Mouse (Mus musculus) mouse embryonic stem cell (cell line): ENCODE measurements around the gene Gdpd2.

ENCODE experiments used
- in situ Hi-C, 2 experiments: fragments of 300-500 bp; cut with MboI; formaldehyde crosslinking; loops; 1 replicate in 1 of 2; 3 replicates in 1 of 2; pipeline ENCODE4 v1.14.3; 2019 to 2020; ENCODE audit warnings: low sequenced_read_pairs in 2 of 2, low pct_unique_long_range_greater_than_20kb in 1 of 2, mixed read lengths in 1 of 2; ENCODE audit not compliant: unreplicated experiment in 1 of 2

The Gdpd2 gene

DNA sequence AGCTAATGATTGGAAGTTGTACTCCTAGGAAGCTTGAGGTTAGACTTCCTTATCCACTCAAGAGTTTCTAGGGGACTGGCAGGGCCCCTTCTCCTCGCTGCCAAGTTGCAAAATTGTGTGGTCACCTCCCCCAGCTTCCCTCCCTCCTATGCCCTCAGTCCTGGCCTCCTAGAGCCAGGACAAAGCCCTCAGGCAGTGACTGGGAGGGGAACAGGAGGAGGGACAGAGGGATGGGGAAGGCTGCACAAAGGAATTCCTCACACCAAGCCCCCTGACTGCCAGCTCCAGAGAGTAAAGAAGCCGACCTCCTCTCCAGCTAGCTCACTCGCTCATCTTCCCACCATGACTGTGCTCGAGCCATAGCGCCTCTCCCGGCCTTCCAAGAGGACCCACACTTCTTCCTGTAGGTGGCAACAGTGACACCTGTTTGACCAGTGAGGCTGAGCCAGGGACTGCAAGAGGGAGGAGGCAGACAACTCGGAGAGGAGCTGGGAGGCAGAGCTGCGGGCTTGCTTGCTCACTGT is at the start of gene Gdpd2:
Gene Gdpd2, plus strand, starts transcription at position 209 of the 524 bp plus-strand sequence.
- in situ Hi-C loops: no loop called here

DNA sequence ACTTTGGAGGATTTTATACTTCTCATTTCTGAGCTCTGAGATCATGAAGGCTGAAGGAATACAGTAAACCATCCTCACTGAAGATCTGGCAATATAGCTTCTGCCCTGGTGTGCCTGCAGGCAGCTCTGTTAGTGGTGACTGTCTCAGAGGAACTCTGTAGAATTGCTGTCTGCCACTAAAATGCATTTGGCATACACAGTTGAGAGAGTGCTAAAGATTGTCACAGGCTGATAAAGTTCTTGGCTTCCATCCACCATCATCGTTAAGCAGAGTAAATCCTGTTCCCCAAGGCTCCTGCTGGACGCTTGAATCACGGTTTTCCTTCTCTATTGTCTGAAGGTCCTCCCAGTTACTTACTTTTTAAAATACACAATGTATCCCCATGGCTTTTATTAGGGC is 43.1 kb upstream of the Gdpd2 start:
- in situ Hi-C loops: no loop called here

- in situ Hi-C loops: no loop called here
These were observed 42.2 kb upstream of the Gdpd2 start for GRCm38 (mm10) chrX:100687360-100688032.

GRCm38 (mm10) chrX:100688033-100688370 is 41.7 kb upstream of the Gdpd2 start:
- in situ Hi-C loops: no loop called here

- in situ Hi-C loops: no loop called here
These were observed 32.9 kb upstream of the Gdpd2 start for GRCm38 (mm10) chrX:100696776-100697175.

GRCm38 (mm10) chrX:100708032-100708431 is 21.6 kb upstream of the Gdpd2 start:
- in situ Hi-C loops: no loop called here

DNA sequence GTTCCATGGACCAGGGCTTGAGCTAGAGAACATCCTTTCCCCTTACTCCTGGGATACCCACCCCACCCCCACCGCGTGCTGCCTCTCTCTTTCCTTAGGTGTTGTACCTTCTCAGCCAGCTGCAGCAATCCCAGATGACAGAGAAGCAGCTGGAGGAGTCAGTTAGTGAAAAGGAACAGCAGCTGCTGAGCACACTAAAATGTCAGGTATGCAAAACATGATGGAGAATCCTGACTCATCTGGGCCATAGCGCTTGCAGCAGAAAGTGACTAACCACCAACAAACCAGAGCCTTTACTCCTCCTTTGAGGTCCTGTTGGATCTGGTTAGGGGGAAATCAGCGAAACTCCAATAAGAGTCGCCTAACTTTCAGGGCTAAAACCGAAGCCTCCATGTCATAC is 13.5 kb upstream of the Gdpd2 start:
- in situ Hi-C loops: no loop called here

DNA sequence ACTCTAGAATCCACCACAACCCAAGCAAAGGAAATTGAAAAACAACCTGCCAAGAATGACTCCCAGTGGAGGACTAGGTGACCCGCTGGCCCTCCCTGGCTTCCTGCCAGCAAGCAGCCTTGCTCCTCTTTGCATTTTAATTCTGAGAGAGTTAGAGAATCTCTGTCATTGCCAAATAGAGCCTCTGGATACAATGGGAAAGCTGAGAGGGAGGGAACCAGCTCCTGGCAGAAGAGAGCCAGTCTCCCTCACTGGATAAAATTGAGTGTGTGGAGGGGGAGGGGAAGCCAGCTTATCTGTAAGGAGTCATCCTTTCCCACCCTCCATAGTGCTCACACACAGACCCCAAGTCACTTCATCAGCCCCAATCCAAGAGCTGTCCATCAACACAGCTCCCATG is 726 bp upstream of the Gdpd2 start:
- in situ Hi-C loops: no loop called here

GRCm38 (mm10) chrX:100730266-100730665 is 593 bp downstream of the Gdpd2 start:
- in situ Hi-C loops: no loop called here

- in situ Hi-C loops: no loop called here
These were observed 4.7 kb downstream of the Gdpd2 start for GRCm38 (mm10) chrX:100734359-100734758.

- in situ Hi-C loops: no loop called here
These were observed 9.2 kb downstream of the Gdpd2 start for GRCm38 (mm10) chrX:100738918-100739317.

DNA sequence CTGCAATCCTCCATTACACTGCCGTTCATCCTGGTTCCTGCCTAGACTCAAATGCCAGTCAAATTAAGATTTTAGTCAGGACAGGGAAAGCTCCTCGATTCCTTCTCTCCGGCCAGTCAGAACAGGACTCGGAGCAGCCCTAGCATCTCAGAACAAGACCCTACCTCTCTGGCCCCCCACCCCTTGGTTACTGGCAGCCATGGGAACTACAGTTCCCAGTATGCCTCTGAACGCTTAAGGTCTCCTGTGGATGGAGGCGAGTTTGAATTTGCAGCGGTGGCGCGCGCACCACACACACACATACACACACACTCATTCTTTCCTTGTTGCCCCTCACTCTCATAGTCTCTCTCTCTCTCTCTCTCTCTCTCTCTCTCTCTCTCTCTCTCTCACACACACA is 9.8 kb downstream of the Gdpd2 start:
- in situ Hi-C loops: no loop called here

GRCm38 (mm10) chrX:100740785-100741184 is 11.1 kb downstream of the Gdpd2 start:
- in situ Hi-C loops: no loop called here

DNA sequence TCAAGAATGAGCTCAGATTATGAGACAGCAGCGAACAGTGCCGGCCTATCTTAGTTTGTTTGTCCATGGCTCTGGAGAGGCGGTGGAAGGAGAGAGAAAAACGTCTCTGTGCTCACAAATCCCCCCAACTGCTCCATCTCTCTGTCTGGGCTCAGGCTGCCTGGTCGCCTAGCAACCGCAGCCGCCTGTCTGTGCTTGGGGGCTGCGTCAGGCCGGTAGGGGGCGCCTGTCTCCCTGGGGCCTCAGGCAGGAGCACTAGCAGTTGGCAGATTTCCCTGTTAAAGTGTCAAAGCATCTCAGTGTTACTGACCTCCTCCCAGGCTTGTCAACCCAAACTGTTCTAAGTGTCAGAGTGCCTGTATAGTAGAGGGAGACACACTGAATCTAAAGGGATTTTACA is 12.3 kb downstream of the Gdpd2 start:
- in situ Hi-C loops: no loop called here

- in situ Hi-C loops: no loop called here
These were observed 36.2 kb downstream of the Gdpd2 start for GRCm38 (mm10) chrX:100765855-100766254.

DNA sequence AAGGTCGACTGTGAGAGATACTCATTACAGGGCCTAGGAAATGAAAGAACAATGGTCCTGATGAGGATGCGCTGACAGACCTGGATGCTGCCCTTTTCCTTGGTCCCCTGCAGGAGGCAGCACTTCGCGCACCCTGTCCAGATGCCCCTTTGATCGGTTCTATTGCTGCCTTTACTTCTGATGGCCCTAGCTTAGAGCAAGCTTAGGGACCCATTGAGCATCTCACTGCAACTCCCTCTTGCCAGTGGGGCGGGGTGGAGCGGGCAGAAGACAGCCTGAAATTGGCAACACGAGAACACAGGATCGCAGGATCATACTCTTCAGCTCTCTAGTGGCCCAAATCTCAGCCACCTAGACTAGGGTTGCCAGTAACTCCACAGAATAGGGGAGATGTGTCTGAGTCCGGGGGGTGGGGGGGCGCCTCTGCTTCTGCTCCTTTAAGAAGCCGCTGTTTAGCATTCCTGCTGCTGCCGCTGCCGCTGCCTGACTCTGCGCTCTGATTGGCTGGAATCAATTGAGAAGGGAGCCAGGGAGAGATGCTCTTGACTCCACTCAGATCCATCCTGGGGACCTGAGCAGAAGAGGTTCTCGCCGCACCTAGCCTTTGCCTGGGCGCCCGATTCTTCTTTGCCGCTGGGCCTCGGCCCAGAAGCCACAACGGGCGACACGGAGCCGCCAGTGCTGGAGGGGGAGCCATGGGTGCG is 37.7 kb downstream of the Gdpd2 start, which contains the start of gene Dlg3:
Gene Dlg3, plus strand, starts transcription at position 542 of the 704 bp plus-strand sequence.
- in situ Hi-C loops: no loop called here

DNA sequence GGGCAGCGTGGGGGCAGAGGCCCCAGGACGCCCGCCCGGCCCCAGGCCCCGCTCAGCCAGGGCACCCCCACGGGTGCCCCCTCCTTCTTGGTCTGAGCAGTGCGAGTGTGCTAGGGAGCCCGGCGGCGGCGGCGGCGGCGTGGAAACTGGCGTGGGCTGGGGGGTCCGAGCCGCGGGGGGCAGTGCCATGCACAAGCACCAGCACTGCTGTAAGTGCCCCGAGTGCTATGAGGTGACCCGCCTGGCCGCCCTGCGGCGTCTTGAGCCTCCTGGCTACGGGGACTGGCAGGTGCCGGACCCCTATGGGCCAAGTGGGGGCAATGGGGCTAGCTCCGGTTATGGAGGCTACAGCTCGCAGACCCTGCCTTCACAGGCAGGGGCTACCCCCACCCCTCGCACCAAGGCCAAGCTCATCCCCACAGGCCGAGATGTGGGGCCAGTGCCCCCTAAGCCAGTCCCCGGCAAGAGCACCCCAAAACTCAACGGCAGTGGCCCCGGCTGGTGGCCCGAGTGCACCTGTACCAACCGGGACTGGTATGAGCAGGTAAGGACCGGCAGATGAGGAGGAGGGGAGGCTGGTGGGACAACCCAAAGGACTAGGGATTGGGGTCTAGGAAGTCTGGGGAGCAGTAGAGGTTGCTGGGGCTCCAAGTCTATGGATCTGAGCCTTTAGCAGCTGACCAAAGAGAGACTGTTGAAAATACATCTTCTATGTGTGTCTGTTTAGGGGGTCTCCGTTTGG is 38.4 kb downstream of the Gdpd2 start:
- in situ Hi-C loops: no loop called here

DNA sequence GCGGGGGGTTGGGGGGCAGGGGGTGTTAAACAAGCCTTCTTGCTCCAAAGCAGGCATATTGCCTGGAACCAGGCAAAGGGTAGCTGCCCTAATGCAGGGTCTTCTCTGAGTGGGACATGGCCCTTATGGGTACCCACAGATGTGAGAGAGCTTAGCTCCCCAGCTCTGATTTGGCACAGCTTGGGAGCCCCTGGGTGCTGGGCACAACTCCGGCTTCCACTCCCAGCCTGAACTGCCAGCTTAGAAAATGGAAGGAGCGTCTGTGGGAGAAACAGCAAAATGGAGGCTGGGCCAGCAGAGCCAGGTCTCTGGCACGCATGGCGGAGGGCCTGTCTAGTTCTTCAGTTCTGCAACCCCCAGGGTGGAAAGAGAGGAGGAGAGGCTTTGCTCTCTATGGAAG is 39.6 kb downstream of the Gdpd2 start:
- in situ Hi-C loops: no loop called here

DNA sequence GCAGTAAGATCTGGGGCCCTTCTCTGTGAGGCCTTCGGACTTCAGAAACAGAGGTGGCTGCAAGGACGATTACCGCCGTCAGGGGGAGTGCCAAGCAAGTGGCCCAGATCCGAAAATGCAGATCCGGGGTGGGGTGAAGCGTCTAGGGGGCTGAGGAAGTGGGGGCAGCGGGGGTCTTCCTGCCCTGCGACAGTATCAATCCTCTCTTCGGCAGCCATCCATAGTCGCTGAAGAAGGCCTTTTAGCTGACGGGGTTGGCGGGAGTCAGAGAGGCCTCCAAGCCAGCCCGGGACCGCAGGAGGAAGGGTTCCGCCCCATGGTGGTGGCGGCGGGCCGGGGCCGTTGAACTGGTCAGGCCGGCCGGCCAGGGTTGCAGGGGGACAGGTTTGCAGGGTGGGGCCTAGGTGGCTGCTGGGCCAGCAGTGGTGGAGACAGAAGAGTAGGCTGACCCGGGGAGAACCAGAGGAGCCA is 44.7 kb downstream of the Gdpd2 start:
- in situ Hi-C loops: no loop called here
